Mouse (Mus musculus): ENCODE measurements around the gene Calml4. TPM values are rescaled to one million over a fixed set of nuclear protein-coding genes. Genes with fewer than 3 reads are reported as not detected.
"Not testable (repeated sequence)": the region's sequence is repeated elsewhere in the genome, so short reads cannot be mapped to it uniquely, and the experiment has no call there.

Calml4 gene
- total and polyA plus RNA-seq, 3 experiments = 0.62 to 4.6 TPM; not detected in 1

GRCm38 (mm10) chr9:62860866-62861265 lies 3.0 kb downstream of the Calml4 start:
- no peak overlapping the region for H3K9ac ChIP-seq (ENCODE audit: control insufficient read depth, low read depth, low read length, poor library complexity, severe bottlenecking)
- no peak for DNase-seq (ENCODE audit: low read depth, low spot score)
- no peaks in the 10 kb centered on the region for H3K9me3 ChIP-seq (replicated peaks; ENCODE audit: insufficient read depth, low read length)
- H3K79me2 ChIP-seq (ENCODE audit: control insufficient read depth, insufficient read depth, low read length, poor library complexity) = no peaks in the 10 kb centered on the region
- H3K4me1 ChIP-seq (ENCODE audit: control insufficient read depth in 1 of 2, insufficient read depth in 2 of 2, low read length in 2 of 2) = no peaks in the 10 kb centered on the region
- H3K27ac ChIP-seq (ENCODE audit: control insufficient read depth, low read depth, low read length) = no peak overlapping the region
- no peak overlapping the region for H3K4me3 ChIP-seq (ENCODE audit: control insufficient read depth in 1 of 2, insufficient read depth in 1 of 2, low read depth in 2 of 2, low read length in 2 of 2)
- no peaks in the 10 kb centered on the region for H3K27me3 ChIP-seq (ENCODE audit: control insufficient read depth in 1 of 2, insufficient read depth in 2 of 2, low read length in 2 of 2)
- TF ChIP-seq UBTF (IDR thresholded peaks at IDR 0.05; ENCODE audit: borderline replicate concordance, insufficient read depth, low read depth, low read length) (no peak), MYC (IDR thresholded peaks at IDR 0.05; ENCODE audit: low read depth, low read length) (no peak), ZKSCAN1 (IDR thresholded peaks at IDR 0.05; ENCODE audit: low read depth, low read length) (no peak), SIN3A (IDR thresholded peaks at IDR 0.05; ENCODE audit: low read length) (no peak), E2F4 (IDR thresholded peaks at IDR 0.05; ENCODE audit: borderline replicate concordance, low read depth, low read length) (no peak), EP300 (IDR thresholded peaks at IDR 0.05; ENCODE audit: low read depth in 1 of 2, low read length in 2 of 2) (no peak), GABPA (IDR thresholded peaks at IDR 0.05; ENCODE audit: low read depth, low read length) (no peak), USF2 (IDR thresholded peaks at IDR 0.05; ENCODE audit: borderline replicate concordance in 1 of 2, insufficient read depth in 1 of 2, low read depth in 1 of 2, low read length in 2 of 2) (no peak), BHLHE40 (IDR thresholded peaks at IDR 0.05; ENCODE audit: borderline replicate concordance, low read depth, low read length) (no peak), POLR2AphosphoS2 (IDR thresholded peaks at IDR 0.05; ENCODE audit: low read length) (no peak), KAT2A (conservative IDR thresholded peaks at IDR 0.05; ENCODE audit: low read depth, low read length) (no peak)
- no peaks in the 10 kb centered on the region for H3K36me3 ChIP-seq (ENCODE audit: control insufficient read depth in 1 of 2, insufficient read depth in 2 of 2, low read length in 2 of 2)

GRCm38 (mm10) chr9:62869236-62869635 lies 11.4 kb downstream of the Calml4 start:
- not testable (repeated sequence) for H3K79me2 ChIP-seq (ENCODE audit: control insufficient read depth, insufficient read depth, low read length, poor library complexity); H3K4me1 ChIP-seq (ENCODE audit: control insufficient read depth in 1 of 2, insufficient read depth in 2 of 2, low read length in 2 of 2); DNase-seq (ENCODE audit: low read depth, low spot score); H3K27me3 ChIP-seq (ENCODE audit: control insufficient read depth in 1 of 2, insufficient read depth in 2 of 2, low read length in 2 of 2); H3K9me3 ChIP-seq (replicated peaks; ENCODE audit: insufficient read depth, low read length); H3K4me3 ChIP-seq (ENCODE audit: control insufficient read depth in 1 of 2, insufficient read depth in 1 of 2, low read depth in 2 of 2, low read length in 2 of 2); H3K27ac ChIP-seq (ENCODE audit: control insufficient read depth, low read depth, low read length); H3K36me3 ChIP-seq (ENCODE audit: control insufficient read depth in 1 of 2, insufficient read depth in 2 of 2, low read length in 2 of 2); H3K9ac ChIP-seq (ENCODE audit: control insufficient read depth, low read depth, low read length, poor library complexity, severe bottlenecking)
- TF ChIP-seq ZNF384 (IDR thresholded peaks at IDR 0.05; ENCODE audit: low read depth, low read length) = peak; percentile 53; the same call in 1 of the 2 replicates

GRCm38 (mm10) chr9:62870728-62871127 lies 12.8 kb downstream of the Calml4 start:
- TF ChIP-seq ZMIZ1 (IDR thresholded peaks at IDR 0.05; ENCODE audit: low read depth, low read length) = no peak
- no peak for TF ChIP-seq TCF12 (IDR thresholded peaks at IDR 0.05; ENCODE audit: low read depth, low read length)
- TF ChIP-seq POLR2A (IDR thresholded peaks at IDR 0.05; ENCODE audit: control insufficient read depth in 1 of 2, insufficient read depth in 1 of 2, low read depth in 1 of 2, low read length in 2 of 2, poor library complexity in 1 of 2) = no peak
- no peak for TF ChIP-seq ELF1 (IDR thresholded peaks at IDR 0.05; ENCODE audit: low read depth, low read length)
- TF ChIP-seq E2F4 (IDR thresholded peaks at IDR 0.05; ENCODE audit: borderline replicate concordance, low read depth, low read length) = no peak
- TF ChIP-seq CHD2 (IDR thresholded peaks at IDR 0.05; ENCODE audit: low read length) = no peak
- Histone ChIP-seq H3K27me3 (ENCODE audit: control insufficient read depth in 1 of 2, insufficient read depth in 2 of 2, low read length in 2 of 2) (no peaks in the 10 kb centered on the region), H3K9ac (ENCODE audit: control insufficient read depth, low read depth, low read length, poor library complexity, severe bottlenecking) (no peak overlapping the region), H3K4me1 (ENCODE audit: control insufficient read depth in 1 of 2, insufficient read depth in 2 of 2, low read length in 2 of 2) (peaks cover 2 to 7% of the 10 kb centered on the region in 2 experiments), H3K27ac (ENCODE audit: control insufficient read depth, low read depth, low read length) (no peak overlapping the region), H3K4me3 (ENCODE audit: control insufficient read depth in 1 of 2, insufficient read depth in 1 of 2, low read depth in 2 of 2, low read length in 2 of 2) (no peak overlapping the region), H3K79me2 (ENCODE audit: control insufficient read depth, insufficient read depth, low read length, poor library complexity) (no peaks in the 10 kb centered on the region), H3K9me3 (replicated peaks; ENCODE audit: insufficient read depth, low read length) (no peaks in the 10 kb centered on the region), H3K36me3 (ENCODE audit: control insufficient read depth in 1 of 2, insufficient read depth in 2 of 2, low read length in 2 of 2) (no peaks in the 10 kb centered on the region; a peak in 1 of 4 replicates)
- no peak for DNase-seq (ENCODE audit: low read depth, low spot score)

All from MEL (cell line).